Mouse (Mus musculus): Measurements from ENCODE around the gene Pard6b. TPM values are rescaled to one million over a fixed set of nuclear protein-coding genes. Genes with fewer than 3 reads are reported as not detected.

Gene Pard6b
- polyA plus RNA-seq, 1 experiment from 2014 or later = 7.9 TPM

- H3K9me3 ChIP-seq = no peaks in the 10 kb centered on the region
- 91% methylated on average over 8 of the region's 8 CpGs for WGBS
- no peaks in the 10 kb centered on the region for H3K36me3 ChIP-seq
- H3K4me3 ChIP-seq (replicated peaks) = no peak overlapping the region
- H3K27me3 ChIP-seq = no peaks in the 10 kb centered on the region
- no peak overlapping the region for H3K27ac ChIP-seq
- no peak overlapping the region for H3K4me2 ChIP-seq (replicated peaks)
- no peak overlapping the region for H3K9ac ChIP-seq (replicated peaks)
- H3K4me1 ChIP-seq (replicated peaks) = peaks cover 7% of the 10 kb centered on the region
- no peak for ATAC-seq
These were observed 68.4 kb downstream of the Pard6b start for GRCm38 (mm10) chr2:168149241-168149640.

Small RNAs within 50 kb of the gene (microRNA-seq; reads per million reads assigned to microRNA genes)
- not detected for gene Gm24327

Other genes starting within 250 kb of the Pard6b start
- gene Ptpn1, start 148.9 kb upstream of the Pard6b start, polyA plus RNA-seq (2015; fragmentation: Nextera tagmentation; extraction: Ambion mirVana) = 102 and 105 TPM in 2 replicates
- gene Ripor3, start 70.4 kb upstream of the Pard6b start, polyA plus RNA-seq (2015; fragmentation: Nextera tagmentation; extraction: Ambion mirVana) = 0.15 and 0.27 TPM in 2 replicates
- 2.5 and 5.1 TPM in 2 replicates for gene Adnp, start 126.1 kb downstream of the Pard6b start, polyA plus RNA-seq (2015; fragmentation: Nextera tagmentation; extraction: Ambion mirVana)
- gene Gm20716, start 149.4 kb downstream of the Pard6b start, polyA plus RNA-seq (2015; fragmentation: Nextera tagmentation; extraction: Ambion mirVana) = 29.1 and 29.4 TPM in 2 replicates
- gene Dpm1, start 149.6 kb downstream of the Pard6b start, polyA plus RNA-seq (2015; fragmentation: Nextera tagmentation; extraction: Ambion mirVana) = 68.0 and 71.8 TPM in 2 replicates
- gene Mocs3, start 149.6 kb downstream of the Pard6b start, polyA plus RNA-seq (2015; fragmentation: Nextera tagmentation; extraction: Ambion mirVana) = 6.0 and 8.7 TPM in 2 replicates
- gene Kcng1, start 200.7 kb downstream of the Pard6b start, polyA plus RNA-seq (2015; fragmentation: Nextera tagmentation; extraction: Ambion mirVana) = 2.6 and 3.9 TPM in 2 replicates

Data from midbrain, embryonic 13.5 days (tissue).